Mouse (Mus musculus): ENCODE measurements around the gene Pebp1.

DNA sequence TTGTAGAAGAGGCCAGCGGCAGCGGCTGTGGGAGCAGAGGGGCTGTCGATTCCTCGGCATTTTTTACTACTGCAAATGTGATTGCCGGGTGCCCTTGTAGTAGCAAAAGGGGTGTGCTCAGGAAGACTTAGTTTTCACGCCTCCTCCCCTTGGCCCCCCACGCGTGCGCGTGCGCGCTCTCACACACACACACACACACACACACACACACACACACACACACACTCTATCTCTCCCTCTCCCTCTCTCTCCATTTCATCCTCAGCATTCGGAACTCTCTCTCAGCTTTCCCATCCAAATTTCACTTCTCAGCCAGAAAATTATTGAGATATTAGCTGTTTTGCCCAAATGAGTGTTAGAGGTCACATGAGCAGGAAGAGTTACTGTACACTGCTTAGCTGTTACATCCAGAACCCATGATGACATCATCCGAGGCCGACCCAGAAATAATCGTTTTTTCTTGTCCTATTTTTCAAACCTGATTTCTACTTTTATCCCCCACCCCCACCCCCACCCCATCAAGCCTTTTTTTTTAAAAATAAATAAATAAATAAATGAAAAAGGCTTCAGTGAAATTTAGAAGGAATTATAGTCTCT lies 45.4 kb downstream of the Pebp1 start:
- TF ChIP-seq POLR2A (IDR thresholded peaks at IDR 0.05; ENCODE audit: insufficient read depth, low read depth, low read length) (no peak), CTCF (IDR thresholded peaks at IDR 0.05) (no peak), EP300 (IDR thresholded peaks at IDR 0.05; ENCODE audit: insufficient read depth, low read depth, low read length) (no peak)

Measured in heart, adult 2 months (tissue).